Mouse (Mus musculus) liver, postnatal 0 days (tissue): ENCODE results near the gene Cdk13. TPM values are rescaled to one million over a fixed set of nuclear protein-coding genes. Genes with fewer than 3 reads are reported as not detected.

Source experiments
- ATAC-seq: fragments of 200-750 bp; cut with Nextera tagmentation; 2 replicates; pipeline ENCODE4 v1.8.0; 2017; ENCODE audit warnings: mild to moderate bottlenecking, moderate library complexity
- DNase-seq: peaks from one replicate; pipeline ENCODE4 v3.0.0-alpha.2; 2016
- H3K27ac ChIP-seq: fragments of 300-500 bp; sonication (generic); 2 replicates; pipeline ENCODE4 v1.5.1; 2014; ENCODE audit warnings: antibody characterized with exemption, moderate library complexity, mild to moderate bottlenecking, low read depth
- H3K27me3 ChIP-seq: fragments of 300-500 bp; sonication (generic); 2 replicates; pipeline ENCODE4 v1.6.1; 2014; ENCODE audit warnings: low read length, control low read depth, mixed read lengths; ENCODE audit not compliant: insufficient read depth
- H3K36me3 ChIP-seq: fragments of 300-500 bp; sonication (generic); replicated peaks from 2 replicates; pipeline ENCODE4 v1.6.1; 2014; ENCODE audit warnings: mild to moderate bottlenecking, control low read depth, low read length, moderate library complexity, mixed read lengths; ENCODE audit not compliant: insufficient read depth
- H3K4me1 ChIP-seq: fragments of 300-500 bp; sonication (generic); 2 replicates; pipeline ENCODE4 v1.6.1; 2014; ENCODE audit warnings: antibody characterized with exemption, mild to moderate bottlenecking, control low read depth; ENCODE audit not compliant: insufficient read depth
- H3K4me2 ChIP-seq: fragments of 300-500 bp; sonication (generic); 2 replicates; pipeline ENCODE4 v1.6.1; 2014; ENCODE audit warnings: low read depth, mild to moderate bottlenecking, low read length, moderate library complexity, mixed read lengths
- H3K4me3 ChIP-seq: fragments of 300-500 bp; sonication (generic); 2 replicates; pipeline ENCODE4 v1.5.1; 2014; ENCODE audit warnings: low read depth, low read length
- H3K9ac ChIP-seq: fragments of 300-500 bp; sonication (generic); replicated peaks from 2 replicates; pipeline ENCODE4 v1.6.1; 2014; ENCODE audit warnings: mild to moderate bottlenecking, moderate library complexity
- H3K9me3 ChIP-seq: fragments of 300-500 bp; sonication (generic); 2 replicates; pipeline ENCODE4 v1.6.1; 2016; ENCODE audit warnings: mild to moderate bottlenecking, control low read depth, low read length, mixed read lengths
- CTCF ChIP-seq: sonication (generic); IDR thresholded peaks from 2 replicates; pipeline ENCODE4 v1.5.1; 2016; ENCODE audit warnings: antibody characterized with exemption, low read depth
- EP300 ChIP-seq: IDR thresholded peaks from 2 replicates; pipeline ENCODE4 v1.6.1; 2016; ENCODE audit warnings: antibody characterized with exemption, low read depth, mild to moderate bottlenecking
- WGBS: fragments of 180-500 bp; shearing (Covaris S2); extraction: QIAGEN DNeasy Blood & Tissue Kit; methylation state at CpG from one replicate; pipeline ENCODE4 v1.1.7; 2014; ENCODE audit not compliant: insufficient replicate concordance; 5-methylcytosine and 5-hydroxymethylcytosine counted together
- polyA plus RNA-seq: library from polyadenylated mRNA; unstranded; fragments of >200 nt; fragmentation: Nextera tagmentation; extraction: Ambion mirVana; gene quantifications from 2 replicates; pipeline ENCODE4 v1.2.1, GENCODE M21; 2015

The Cdk13 gene
- polyA plus RNA-seq, 1 experiment from 2014 or later = 6.6 TPM

DNA sequence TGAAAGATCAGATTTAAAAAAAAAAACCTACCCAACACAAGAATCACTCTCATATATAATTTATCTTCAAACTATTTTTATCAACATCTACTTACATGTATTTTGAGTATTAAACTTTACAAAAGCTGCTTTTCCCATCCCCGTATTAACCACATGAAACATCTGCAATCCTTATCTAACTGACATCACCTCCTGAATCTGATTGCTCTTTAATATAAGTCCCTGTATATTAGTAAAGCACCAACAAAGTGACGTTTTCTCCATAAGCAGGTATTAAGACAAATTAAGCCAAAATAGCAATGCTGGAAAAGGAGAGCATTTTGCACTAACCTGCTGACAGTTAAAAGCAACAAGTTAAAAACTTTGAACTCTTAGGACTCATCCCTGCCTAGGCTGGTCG, 2.0 kb downstream of the Cdk13 start:
- no peak for TF ChIP-seq CTCF
- TF ChIP-seq EP300 = no peak
- H3K4me2 ChIP-seq = peak overlapping the region; percentile 64
- peaks cover 11% of the 10 kb centered on the region for H3K4me1 ChIP-seq
- DNase-seq (no peak), ATAC-seq (no peak)
- WGBS = under 1% methylated on average over 3 of the region's 3 CpGs
- peak overlapping the region; percentile 93 for H3K9ac ChIP-seq
- peak overlapping the region; percentile 97 for H3K4me3 ChIP-seq
- H3K9me3 ChIP-seq = no peaks in the 10 kb centered on the region
- no peaks in the 10 kb centered on the region for H3K36me3 ChIP-seq
- no peaks in the 10 kb centered on the region for H3K27me3 ChIP-seq
- H3K27ac ChIP-seq = peak overlapping the region; percentile 94

DNA sequence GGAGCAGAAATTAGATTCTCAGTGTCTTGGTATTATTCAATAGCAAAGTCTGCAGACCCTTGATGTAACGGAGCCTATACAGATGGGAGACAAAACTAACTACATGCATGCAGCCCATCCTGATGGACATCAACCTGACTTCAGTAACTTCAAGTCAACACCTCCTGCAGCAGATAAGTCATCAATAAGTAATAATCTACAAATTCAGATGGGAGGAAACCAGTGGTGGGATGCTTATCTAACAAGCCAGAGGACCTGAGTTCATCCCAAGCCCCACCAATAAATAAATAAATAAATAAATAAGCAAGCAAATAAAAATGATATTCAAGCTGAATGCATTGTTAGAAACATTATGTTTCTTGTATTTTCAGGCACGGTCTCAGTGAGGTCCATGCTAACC, 5.2 kb downstream of the Cdk13 start:
- Histone ChIP-seq H3K9ac (no peak overlapping the region; the same call in 1 of the 2 replicates), H3K27ac (no peak overlapping the region), H3K27me3 (no peaks in the 10 kb centered on the region), H3K4me1 (peaks cover 17% of the 10 kb centered on the region), H3K4me3 (no peak overlapping the region), H3K9me3 (no peaks in the 10 kb centered on the region), H3K36me3 (0 out of 2 replicates have a peak, but pooled peaks cover 7% of the 10 kb centered on the region), H3K4me2 (peak overlapping the region; percentile 48)
- 79% methylated on average over 2 of the region's 2 CpGs for WGBS
- ATAC-seq (no peak), DNase-seq (no peak)
- peak; percentile 55 for TF ChIP-seq EP300
- no peak for TF ChIP-seq CTCF

DNA sequence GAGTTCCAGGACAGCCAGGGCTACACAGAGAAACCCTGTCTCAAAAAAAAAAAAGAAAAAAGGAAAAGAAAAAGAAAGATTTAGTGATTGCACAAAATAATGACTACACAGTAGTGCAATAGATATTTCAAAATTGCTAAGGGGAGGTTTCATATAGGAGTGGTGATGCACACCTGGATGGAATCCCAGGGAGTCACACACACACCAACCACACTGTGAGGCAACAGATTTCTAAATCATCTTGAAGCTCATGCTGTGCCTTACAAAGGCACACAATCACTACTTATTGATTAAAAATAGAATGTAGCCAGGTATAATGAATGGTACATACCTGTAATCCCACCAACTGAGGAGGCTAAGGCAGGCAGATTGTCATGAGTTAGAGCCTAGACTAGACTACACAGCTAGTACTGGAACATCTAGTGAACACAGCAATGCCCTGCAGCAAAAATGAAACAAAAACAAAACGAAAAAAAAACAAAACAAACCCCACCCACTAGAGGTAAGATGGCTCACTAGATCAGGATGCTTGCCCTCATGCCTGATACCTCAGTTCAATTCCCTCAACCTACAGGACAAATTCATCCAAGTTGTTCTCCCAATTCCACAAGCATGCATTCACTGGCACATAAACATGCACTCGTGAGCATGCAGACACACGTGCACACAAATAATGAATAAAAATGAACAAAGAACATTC, 9.0 kb downstream of the Cdk13 start:
- Histone ChIP-seq H3K9me3 (no peaks in the 10 kb centered on the region), H3K4me2 (no peak overlapping the region), H3K4me3 (no peak overlapping the region), H3K4me1 (peaks cover 15% of the 10 kb centered on the region), H3K27me3 (no peaks in the 10 kb centered on the region), H3K9ac (no peak overlapping the region), H3K27ac (no peak overlapping the region), H3K36me3 (0 out of 2 replicates have a peak, but pooled peaks cover 9% of the 10 kb centered on the region)
- no peak for TF ChIP-seq CTCF
- TF ChIP-seq EP300 = no peak
- DNase-seq (no peak), ATAC-seq (no peak)
- 96% methylated on average over 3 of the region's 3 CpGs for WGBS

DNA sequence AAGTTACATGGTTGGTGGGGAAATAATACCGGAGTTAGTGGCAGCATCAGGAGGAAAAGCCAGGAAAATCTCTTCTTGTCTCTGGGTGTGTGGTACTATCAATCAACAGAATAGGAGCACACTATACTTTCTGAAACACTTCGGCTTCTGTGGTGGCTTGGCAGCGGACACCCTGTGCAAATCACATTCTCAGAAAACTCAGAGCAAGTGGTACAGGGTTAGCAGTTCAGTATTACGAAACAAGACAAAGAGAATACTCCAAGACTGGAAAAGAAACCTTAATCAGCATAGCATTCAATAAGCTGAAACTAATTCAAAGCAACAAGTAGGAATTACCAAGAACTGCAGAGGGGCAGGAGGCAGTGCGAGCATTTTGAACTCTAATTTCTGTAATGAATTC, 21.3 kb downstream of the Cdk13 start:
- no peak overlapping the region for H3K4me2 ChIP-seq
- H3K4me1 ChIP-seq = no peaks in the 10 kb centered on the region; the same call in 1 of the 2 replicates
- H3K27ac ChIP-seq = no peak overlapping the region
- WGBS = 79% methylated on average over 5 of the region's 5 CpGs
- ATAC-seq (no peak), DNase-seq (no peak)
- no peak overlapping the region for H3K9ac ChIP-seq
- H3K9me3 ChIP-seq = no peaks in the 10 kb centered on the region
- H3K27me3 ChIP-seq = no peaks in the 10 kb centered on the region
- TF ChIP-seq EP300 = no peak
- no peak for TF ChIP-seq CTCF
- H3K4me3 ChIP-seq = no peak overlapping the region
- no peaks in the 10 kb centered on the region for H3K36me3 ChIP-seq

DNA sequence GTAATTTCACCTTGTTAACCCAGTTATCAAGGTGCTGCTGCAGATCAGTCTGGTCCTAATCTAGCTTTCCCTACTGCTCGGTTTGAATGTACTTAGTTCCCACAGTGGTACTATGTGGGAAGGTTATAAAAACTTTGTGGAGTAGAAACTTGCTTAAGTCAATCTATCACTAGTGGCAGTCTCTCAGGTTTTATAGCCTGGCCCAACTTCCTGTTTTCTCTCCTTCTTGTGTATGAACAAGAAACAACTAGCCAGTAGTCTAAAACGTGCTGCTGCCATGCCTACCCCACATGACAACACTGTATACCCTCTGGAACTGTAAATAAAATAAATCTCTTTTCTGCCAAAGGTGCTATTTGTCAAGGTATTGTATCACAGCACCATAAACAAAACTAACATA, 25.0 kb downstream of the Cdk13 start:
- H3K4me2 ChIP-seq = no peak overlapping the region
- WGBS = 49% methylated on average over 2 of the region's 2 CpGs
- TF ChIP-seq EP300 = no peak
- no peak for TF ChIP-seq CTCF
- H3K27me3 ChIP-seq = no peaks in the 10 kb centered on the region
- H3K4me3 ChIP-seq = no peak overlapping the region
- DNase-seq (no peak), ATAC-seq (no peak)
- H3K27ac ChIP-seq = no peak overlapping the region
- 0 out of 2 replicates have a peak, but pooled peaks cover 3% of the 10 kb centered on the region for H3K9me3 ChIP-seq
- no peaks in the 10 kb centered on the region; the same call in 1 of the 2 replicates for H3K4me1 ChIP-seq
- H3K36me3 ChIP-seq = no peaks in the 10 kb centered on the region
- H3K9ac ChIP-seq = no peak overlapping the region

DNA sequence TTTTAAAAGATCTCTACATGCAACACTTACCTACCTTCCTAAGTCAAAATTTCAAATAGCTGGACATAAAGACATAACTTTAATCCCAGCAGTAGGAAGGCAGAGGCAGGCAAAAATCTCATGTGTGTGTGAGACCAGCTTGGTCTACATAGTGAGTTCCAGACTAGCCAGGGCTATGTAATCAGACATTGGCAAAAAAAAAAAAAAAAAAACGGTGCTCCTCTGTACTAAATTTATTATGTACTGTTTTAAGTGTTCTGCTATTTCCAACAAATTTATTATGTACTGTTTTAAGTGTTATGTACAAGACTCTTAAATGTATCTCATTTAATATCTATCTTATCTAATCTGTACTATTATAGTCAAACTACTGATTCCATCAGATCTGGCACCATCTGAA, 28.6 kb downstream of the Cdk13 start:
- Histone ChIP-seq H3K27ac (no peak overlapping the region), H3K36me3 (peaks cover 9% of the 10 kb centered on the region), H3K27me3 (no peaks in the 10 kb centered on the region), H3K9ac (no peak overlapping the region), H3K4me3 (no peak overlapping the region), H3K4me2 (no peak overlapping the region), H3K9me3 (0 out of 2 replicates have a peak, but pooled peaks cover 3% of the 10 kb centered on the region), H3K4me1 (no peaks in the 10 kb centered on the region)
- DNase-seq (no peak), ATAC-seq (no peak)
- 79% methylated on average over 1 of the region's 1 CpGs for WGBS
- TF ChIP-seq CTCF (no peak), EP300 (no peak)
